In the genomic region with DNA sequence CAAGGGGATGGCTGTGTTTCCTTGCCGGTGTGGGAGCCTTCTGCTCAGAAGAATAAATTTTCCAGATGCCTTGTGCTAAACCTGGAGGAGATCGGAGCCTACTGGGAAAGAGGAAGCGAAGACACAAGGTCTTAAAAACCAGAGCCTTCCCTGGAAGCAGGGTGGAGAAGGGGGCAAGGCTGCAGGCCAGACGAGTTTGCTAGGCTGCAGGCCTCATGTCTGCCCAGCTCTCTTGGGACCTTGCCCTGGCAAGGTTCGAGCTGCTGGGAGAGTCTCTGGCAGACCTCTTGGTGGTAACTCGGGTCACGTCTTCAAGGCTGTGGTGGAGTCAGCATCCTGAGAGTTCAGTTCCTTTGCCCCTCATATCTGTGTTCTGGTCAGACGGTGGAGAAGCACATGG, we compare ENCODE assay signal across 11 mouse cellular contexts. TPM values are rescaled to one million over a fixed set of nuclear protein-coding genes. Genes with fewer than 3 reads are reported as not detected.
A peak's percentile ranks its signal among the peaks of the same experiment; 100 is the strongest.
DNase-seq lines count a peak whose midpoint lies in the region; ATAC-seq lines count a peak whose summit lies in the region.
"Had no signal": no experiment of that assay in that cellular context is flagged by ENCODE, and none has a peak within 500 bp of the region (broad histone marks: within the 10 kb centered on the region; RNA-seq: fewer than 3 reads in every experiment).

No protein-coding gene starts in this region.

- H3K27ac ChIP-seq in limb, embryonic 10.5 days, result 0 out of 2 replicates have a peak overlapping the region, but pooled peaks have one; percentile 11
- no peak overlapping the region for H3K27ac ChIP-seq in kidney, embryonic 16.5 days (ENCODE audit: low read length)

- no peak overlapping the region for H3K4me2 ChIP-seq in kidney, embryonic 16.5 days (replicated peaks; ENCODE audit: low read depth, low read length)

- H3K27me3 ChIP-seq in limb, embryonic 10.5 days (ENCODE audit: low read depth, poor library complexity, severe bottlenecking), result peaks cover 10% of the 10 kb centered on the region
- peaks cover 9% of the 10 kb centered on the region; the same call in 1 of the 2 replicates for H3K27me3 ChIP-seq in kidney, embryonic 16.5 days (ENCODE audit: insufficient read depth, low read length)

- peak; percentile 71 for DNase-seq in adrenal gland, postnatal 10 days
- no peak for DNase-seq in adrenal gland, adult (ENCODE audit: inconsistent age in 2 of 2, low spot score in 1 of 2)
- DNase-seq in heart, postnatal 36 days, result peak; percentile 32 to 39
- no peak for DNase-seq in heart, postnatal 4 days
- DNase-seq in adipocyte (ENCODE audit: low spot score), result peak; percentile 73
- no peak for DNase-seq in limb, embryonic 10.5 days (ENCODE audit: low spot score)
- no peak for DNase-seq in ovary, postnatal 36 days (ENCODE audit: low spot score)
- DNase-seq: kidney, adult 2 months had no signal

- no peak overlapping the region for H3K4me3 ChIP-seq in limb, embryonic 10.5 days
- no peak overlapping the region for H3K4me3 ChIP-seq in kidney, embryonic 16.5 days (ENCODE audit: low read length)

- peaks cover 57% of the 10 kb centered on the region for H3K36me3 ChIP-seq in limb, embryonic 10.5 days
- peaks cover 8% of the 10 kb centered on the region; the same call in 1 of the 2 replicates for H3K36me3 ChIP-seq in kidney, embryonic 16.5 days (ENCODE audit: insufficient read depth, low read length)

- H3K9me3 ChIP-seq in limb, embryonic 10.5 days (replicated peaks), result no peaks in the 10 kb centered on the region
- peaks cover 4% of the 10 kb centered on the region for H3K9me3 ChIP-seq in kidney, embryonic 16.5 days (ENCODE audit: low read length)

- no peak for ATAC-seq in kidney, embryonic 16.5 days (ENCODE audit: low FRiP score, low TSS enrichment)

- WGBS in limb, embryonic 10.5 days, result 83% methylated on average over 8 of the region's 8 CpGs
- 54% methylated on average over 8 of the region's 8 CpGs for WGBS in kidney, embryonic 16.5 days

- peaks cover 52% of the 10 kb centered on the region for H3K4me1 ChIP-seq in limb, embryonic 10.5 days
- H3K4me1 ChIP-seq in kidney, embryonic 16.5 days (ENCODE audit: insufficient read depth, low read length), result peaks cover 46% of the 10 kb centered on the region

- intact Hi-C loops in heart, postnatal 36 days (cut with DNase I), result no loop called here

- H3K9ac ChIP-seq in kidney, embryonic 16.5 days (replicated peaks; ENCODE audit: low read length), result no peak overlapping the region; the same call in 1 of the 2 replicates

RNA-seq across cellular contexts. Expression of a gene that starts 6.6 kb away (rescaled TPM):
- total RNA-seq in adrenal gland, postnatal 10 days (2021), result 10 to 100 TPM; 27.2 to 42.9 TPM
- 10 to 100 TPM; 21.2 to 26.6 TPM for total RNA-seq in heart, postnatal 36 days (2021)
- 10 to 100 TPM; 33.5 to 37.4 TPM for total RNA-seq in heart, postnatal 4 days (2021)
- polyA plus RNA-seq in limb, embryonic 10.5 days (2016; fragmentation: Nextera tagmentation; extraction: Ambion mirVana), result 6.7 and 8.1 TPM in 2 replicates
- 6.7 and 7.9 TPM in 2 replicates for polyA plus RNA-seq in kidney, embryonic 16.5 days (2015; fragmentation: Nextera tagmentation; extraction: Ambion mirVana)

RNA-seq across cellular contexts. Expression of a gene that starts 57.6 kb away (rescaled TPM):
- 1 to 10 TPM in 1 of 2 experiments, under 1 TPM in 1; 0.90 to 1.4 TPM for total RNA-seq in adrenal gland, postnatal 10 days (2021)
- not detected for total RNA-seq in heart, postnatal 36 days (2021)
- total RNA-seq in heart, postnatal 4 days (2021), result not detected
- 0.16 TPM in 1 of 2 replicates, not detected in the other for polyA plus RNA-seq in limb, embryonic 10.5 days (2016; fragmentation: Nextera tagmentation; extraction: Ambion mirVana)
- polyA plus RNA-seq in kidney, embryonic 16.5 days (2015; fragmentation: Nextera tagmentation; extraction: Ambion mirVana), result 0.14 and 0.22 TPM in 2 replicates
- total RNA-seq: common myeloid progenitor, adult 5-6 weeks; neutrophil, adult 5-6 weeks had no signal
- polyA plus RNA-seq: kidney, adult 2 months had no signal

Comparison
In these comparisons a context has a peak if more than half of its experiments do, and no peak if none do; other contexts are left out.
1. DNase-seq: peak in adrenal gland, postnatal 10 days (single experiment), heart, postnatal 36 days (2 of 2) and adipocyte (single experiment); none in adrenal gland, adult (0 of 2), heart, postnatal 4 days (single experiment), limb, embryonic 10.5 days (single experiment) and ovary, postnatal 36 days (single experiment).